Mouse (Mus musculus) kidney, postnatal 25 days (tissue): Measurements from ENCODE around the gene Ttc28.

ENCODE experiments used
- DNase-seq, 2 experiments: peaks; one replicate each; pipeline ENCODE4 v3.0.0; 2021; ENCODE audit warnings: mixed read lengths in 2 of 2

Ttc28 gene

DNA sequence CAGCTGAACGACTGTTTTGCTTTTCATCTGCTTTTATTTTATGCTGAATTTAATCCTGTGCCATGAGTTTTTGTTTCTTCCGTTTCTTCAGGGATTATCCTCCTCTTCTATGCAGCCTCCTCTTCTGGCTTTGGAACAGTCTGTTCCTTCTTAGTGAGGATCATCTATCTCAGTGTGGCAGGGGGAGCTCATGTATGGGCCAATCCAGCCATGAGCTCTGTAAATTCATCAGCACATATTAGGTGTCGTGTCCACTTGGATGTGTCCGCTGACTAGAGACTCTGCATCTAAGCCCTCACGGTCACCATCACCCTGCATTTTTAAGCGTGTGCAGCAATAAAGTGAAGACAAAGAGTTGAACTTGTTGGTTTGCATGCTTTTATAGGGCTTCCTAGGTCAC, 128.8 kb downstream of the Ttc28 start:
- no peak for DNase-seq

DNA sequence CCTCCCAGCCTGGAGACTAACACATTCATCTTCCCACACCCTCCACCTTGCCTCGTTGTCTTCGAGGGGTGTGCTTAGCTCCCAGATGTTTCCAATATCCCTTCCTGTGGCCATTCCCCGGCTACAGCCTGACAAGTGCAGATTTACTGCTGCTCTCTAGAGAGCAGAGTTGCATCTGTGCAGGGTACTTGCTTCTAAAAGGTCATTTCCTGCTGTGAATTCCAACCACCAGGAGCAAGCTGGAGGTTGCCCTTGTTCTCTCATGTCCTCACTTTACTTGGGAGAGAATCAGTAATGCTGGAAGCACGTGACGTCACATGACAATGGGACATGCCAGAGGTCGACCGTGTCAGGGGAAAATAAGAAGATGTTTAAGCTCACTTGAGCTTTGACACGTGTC, 131.7 kb downstream of the Ttc28 start:
- DNase-seq = peak; percentile 69 to 74

- DNase-seq = no peak
These were observed 132.5 kb downstream of the Ttc28 start for GRCm38 (mm10) chr5:111012064-111012463.

DNA sequence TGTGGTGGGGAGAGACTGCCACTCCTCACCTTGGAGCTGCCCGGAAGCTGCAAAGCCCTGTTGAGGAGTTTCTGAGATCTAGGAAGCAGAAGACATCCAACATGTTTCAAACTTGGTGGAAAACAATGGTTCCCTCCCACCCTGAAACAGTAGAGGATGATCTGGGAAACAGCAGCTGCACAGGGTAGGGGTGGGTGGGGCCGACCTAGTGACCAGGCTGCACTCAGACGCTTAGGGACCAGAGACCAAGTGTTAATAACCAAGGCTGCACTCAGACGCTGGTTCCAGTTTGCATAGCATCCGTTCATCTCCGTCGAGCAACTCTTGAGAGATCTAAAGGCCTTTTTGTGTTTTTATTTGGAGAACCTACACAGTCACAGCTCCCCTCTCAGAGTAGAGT, 133.0 kb downstream of the Ttc28 start:
- no peak for DNase-seq

DNA sequence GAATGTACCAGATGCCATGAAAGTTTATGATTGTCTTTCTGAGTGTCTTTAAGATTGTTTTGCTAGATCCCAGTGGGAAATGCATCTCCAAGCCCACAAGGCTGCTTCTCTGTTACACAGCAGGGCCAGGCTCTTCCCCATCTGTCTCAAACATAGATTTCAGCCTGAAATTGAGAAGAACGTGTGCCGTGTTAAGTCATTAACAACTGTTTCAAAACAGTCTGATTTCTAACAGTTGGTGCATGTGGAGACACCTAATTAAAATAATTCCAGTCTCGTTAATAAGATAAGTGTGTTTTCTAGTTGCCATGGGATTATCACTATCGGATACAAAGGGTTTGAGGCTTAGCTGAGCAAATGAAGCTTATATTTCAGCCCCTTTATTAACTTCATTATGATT, 135.4 kb downstream of the Ttc28 start:
- DNase-seq = no peak

DNA sequence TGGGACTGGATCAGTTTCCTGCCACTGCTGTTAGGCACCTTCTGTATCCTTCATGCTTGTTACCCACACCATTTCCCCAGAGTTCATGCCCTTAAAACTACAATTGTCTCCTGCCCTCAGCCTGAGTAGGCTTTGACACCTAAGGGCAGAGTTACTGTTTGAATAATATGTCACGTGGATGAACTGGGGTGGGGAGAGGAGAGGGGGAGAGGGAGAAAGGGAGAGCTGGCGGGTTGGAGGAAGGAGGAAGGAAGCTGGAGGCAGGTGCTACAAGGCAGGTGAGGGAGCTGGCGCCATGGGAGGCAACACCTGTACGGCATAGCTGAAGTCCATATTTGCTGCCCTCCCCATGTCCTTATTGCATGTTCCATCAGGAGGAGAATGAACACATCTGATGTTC, 137.7 kb downstream of the Ttc28 start:
- no peak for DNase-seq

GRCm38 (mm10) chr5:111022339-111022738, 142.7 kb downstream of the Ttc28 start:
- DNase-seq = no peak

GRCm38 (mm10) chr5:111022940-111023339, 143.3 kb downstream of the Ttc28 start:
- no peak for DNase-seq

DNA sequence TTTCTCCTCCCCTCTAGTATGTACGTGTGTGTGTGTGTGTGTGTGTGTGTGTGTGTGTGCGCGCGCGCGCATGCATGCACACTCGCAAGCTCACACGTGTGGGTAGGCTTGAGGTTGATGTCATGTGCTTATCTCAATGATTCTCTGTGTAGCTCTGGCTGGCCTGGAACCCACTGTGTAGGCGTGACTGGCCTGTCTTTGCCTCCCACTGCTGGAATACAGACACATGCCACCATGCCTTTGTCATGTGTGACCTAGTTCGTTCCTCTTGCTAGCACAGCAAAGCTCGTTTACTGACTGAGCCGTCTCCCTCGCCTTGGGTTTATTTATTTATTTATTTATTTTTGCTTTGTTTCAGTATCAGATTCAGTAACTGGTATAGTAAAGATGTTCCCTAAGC, 145.0 kb downstream of the Ttc28 start:
- DNase-seq = no peak

GRCm38 (mm10) chr5:111025476-111025875, 145.9 kb downstream of the Ttc28 start:
- DNase-seq = no peak

DNA sequence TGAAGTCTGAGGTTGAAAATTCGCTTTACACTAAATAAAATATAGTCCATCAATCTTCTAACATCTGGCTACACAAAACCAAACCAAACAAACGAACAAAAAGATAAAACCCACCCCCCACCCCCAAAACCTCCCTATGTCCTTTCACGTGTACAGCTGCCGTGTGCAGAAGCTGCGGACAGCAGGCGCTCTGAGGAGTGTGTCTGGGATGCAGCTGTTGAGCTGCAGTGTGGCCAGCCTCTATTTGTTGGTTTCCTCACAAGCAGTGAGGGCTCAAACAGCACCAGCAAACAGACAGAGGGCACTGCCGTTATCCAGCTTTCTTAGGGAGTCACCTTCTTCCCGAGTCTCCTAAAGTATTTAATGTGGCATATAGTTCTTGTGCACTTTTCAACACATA, 146.6 kb downstream of the Ttc28 start:
- no peak for DNase-seq

- no peak for DNase-seq
These were observed 148.7 kb downstream of the Ttc28 start for GRCm38 (mm10) chr5:111028340-111028739.

GRCm38 (mm10) chr5:111028952-111029351, 149.3 kb downstream of the Ttc28 start:
- DNase-seq = no peak

DNA sequence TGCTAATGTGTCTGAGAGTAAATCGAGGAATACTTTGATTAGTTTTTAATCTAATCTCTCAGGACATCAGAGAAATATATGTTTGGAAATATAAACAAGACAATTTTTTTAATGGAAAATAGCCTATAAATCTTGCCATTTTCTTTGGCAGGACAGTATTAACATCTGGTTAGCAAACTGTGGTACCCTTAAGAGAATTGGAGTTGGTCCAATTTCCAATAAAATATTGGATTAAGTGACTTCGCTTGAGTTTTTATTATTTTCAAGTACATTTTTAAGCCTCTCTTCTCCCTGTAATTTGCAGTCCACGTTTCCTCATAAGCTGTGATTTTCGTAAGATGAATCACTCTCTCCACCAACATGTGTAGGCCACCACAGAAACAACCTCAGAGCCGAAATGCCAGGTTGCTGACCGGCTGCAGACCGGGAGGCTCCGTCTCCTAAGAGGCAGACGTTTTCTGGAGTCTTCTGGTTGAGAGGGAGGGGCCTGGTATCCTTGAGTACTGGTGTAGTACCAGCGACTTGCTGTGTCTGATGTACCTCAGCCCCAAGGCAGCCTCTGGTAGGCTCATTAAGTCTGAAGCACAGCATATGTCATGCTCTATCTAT, 153.2 kb downstream of the Ttc28 start:
- no peak for DNase-seq

DNA sequence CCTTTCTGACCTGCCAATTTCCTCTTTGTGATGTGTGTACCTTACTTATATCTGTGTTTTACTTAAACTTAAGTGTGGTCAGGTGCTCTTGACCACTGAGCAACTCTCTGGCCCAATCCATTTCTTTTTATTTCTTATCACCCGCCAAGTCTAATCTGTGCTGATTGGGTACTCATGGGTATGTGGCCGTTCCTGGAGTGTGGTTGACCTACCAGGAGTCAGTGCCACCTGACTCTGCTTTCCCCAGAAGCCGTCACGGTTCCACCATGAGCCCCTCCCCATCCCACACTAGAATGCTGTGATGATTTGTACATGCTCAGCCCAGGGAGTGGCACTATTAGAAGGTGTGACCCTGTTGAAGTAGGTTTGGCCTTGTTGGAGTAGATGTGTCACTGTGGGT, 153.9 kb downstream of the Ttc28 start:
- no peak for DNase-seq

DNA sequence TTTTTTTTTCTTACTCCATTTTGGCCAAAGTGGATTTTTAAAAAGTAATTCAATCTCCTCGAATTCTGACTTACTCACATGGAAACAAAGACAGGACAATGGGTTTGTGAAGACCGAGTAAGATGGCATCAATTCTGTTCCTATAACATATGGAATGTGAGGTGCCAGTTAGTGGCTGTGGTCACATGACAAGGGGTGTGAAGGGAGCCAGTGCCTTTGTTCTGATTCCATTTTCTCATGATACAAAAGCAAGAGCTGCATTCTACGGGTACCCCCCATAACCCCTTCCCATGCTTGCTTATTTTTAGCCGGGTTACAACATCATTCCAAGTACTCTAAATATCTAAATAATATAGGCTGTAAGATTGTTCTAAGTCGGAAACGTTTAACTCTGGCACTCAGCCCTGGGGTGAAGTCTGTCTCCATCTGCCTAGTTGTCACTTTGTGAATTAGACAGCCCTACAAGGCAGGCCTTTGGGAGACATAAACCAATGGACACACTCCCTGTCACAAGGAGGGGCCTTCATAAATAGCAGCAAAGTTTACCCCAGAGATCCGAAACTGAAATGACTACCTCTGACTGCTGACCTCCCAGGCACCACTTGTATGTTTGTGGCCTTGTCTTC, 157.6 kb downstream of the Ttc28 start:
- no peak for DNase-seq

GRCm38 (mm10) chr5:111039771-111040170, 160.2 kb downstream of the Ttc28 start:
- DNase-seq = no peak

DNA sequence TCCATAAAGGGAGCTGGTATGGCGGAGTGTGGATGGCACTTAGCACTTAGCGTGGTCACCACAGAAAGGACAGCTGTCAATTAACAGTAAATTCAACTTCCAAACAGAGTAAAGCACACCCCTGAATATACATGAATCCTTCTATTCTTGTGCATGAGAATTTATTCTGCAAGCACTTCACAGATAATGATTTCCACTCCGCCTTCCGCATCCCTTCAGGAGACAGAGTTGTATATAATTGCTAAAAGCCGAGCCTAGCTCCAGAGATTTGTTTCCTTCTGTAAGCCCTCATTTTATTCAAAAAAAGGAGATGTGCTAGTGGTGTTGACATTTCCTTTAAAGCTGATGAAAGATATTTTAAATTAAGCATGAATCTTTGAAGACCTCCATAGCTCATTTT, 162.3 kb downstream of the Ttc28 start:
- no peak for DNase-seq

DNA sequence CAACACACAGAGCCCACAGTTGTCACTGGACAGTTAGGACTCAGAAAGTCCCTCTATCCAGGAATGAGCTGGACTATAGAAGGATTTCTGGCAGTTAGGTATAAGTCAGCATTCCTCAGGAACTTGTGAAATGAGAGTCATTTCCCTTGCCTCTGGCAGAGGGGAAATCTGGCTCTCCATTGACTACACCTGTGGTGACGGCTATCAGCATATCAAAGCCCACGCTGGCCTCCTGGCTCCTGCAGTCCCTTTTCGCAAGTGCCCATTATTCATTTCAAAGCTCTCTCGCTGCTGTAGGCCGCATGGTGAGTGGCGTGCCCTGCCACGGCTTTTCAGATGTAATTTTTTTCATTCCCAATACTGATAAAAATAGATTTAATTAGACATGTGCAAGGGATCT, 164.6 kb downstream of the Ttc28 start:
- DNase-seq = no peak

GRCm38 (mm10) chr5:111046359-111046758, 166.8 kb downstream of the Ttc28 start:
- DNase-seq = no peak

DNA sequence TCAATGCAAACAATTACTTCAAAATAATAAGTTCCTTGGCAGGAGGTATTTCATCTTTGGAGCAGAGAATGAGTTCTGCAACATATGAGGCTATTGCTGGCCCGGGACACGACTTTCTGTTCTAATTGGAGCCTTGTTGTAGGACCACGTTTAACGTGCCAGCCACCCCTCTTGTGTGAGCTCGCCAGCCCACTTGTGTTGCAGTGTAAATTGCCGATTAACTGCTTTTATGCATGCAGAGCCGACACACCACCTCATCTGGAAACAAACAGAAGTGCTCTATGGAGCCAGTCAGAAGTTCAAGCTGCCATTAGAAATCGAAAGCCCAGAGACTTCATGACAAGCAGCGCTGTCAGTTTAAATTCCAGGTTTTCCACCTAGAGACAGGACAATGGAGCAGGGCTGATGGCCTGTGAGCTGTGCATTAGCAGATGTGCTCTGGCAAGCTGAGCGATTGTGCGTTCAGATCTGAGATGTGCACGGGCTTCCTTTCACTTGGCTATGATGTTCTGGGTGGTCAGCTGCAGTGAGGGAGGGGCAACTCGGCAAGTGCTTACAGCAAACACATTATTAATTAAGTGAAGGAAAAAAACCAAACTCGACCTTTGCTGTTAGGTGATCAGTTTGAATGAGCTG, 167.4 kb downstream of the Ttc28 start:
- no peak for DNase-seq

DNA sequence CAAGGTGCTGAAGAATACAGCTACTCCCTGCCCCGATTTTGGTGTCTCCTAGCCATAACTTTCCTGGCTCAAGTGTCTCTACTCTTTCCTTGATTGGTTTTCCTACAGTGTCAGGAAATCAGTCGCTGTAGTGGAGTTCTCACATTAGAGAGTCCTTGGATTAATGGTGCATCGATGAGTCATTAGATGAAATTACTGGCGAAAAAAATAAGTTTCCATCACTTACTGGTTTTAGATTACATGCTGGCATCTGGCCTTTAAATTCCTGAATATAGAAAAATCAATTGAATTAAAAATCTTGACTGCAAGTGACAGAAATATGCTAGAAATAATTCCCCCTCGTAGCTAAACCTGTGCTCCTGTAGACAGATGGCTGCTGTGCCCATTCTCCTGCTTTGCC, 168.4 kb downstream of the Ttc28 start:
- no peak for DNase-seq

DNA sequence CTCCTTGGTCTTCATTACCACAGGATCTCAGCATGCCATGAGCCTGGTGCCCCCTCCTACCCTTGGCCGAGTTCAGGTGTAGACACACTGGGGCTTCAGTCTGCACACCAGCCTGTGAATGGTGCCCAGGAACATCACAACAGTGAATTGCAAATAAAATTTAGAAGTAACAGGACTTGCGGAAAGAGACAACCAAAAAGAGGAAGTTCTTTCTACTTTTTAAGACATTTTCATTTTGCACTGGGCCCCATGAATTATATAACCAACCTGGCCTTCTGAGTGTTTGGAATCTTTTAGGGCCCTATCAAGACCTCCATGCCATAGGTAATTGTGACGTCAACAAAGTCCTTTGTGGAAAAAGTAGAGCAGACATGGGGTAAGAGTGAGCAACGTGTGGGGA, 170.0 kb downstream of the Ttc28 start:
- no peak for DNase-seq

DNA sequence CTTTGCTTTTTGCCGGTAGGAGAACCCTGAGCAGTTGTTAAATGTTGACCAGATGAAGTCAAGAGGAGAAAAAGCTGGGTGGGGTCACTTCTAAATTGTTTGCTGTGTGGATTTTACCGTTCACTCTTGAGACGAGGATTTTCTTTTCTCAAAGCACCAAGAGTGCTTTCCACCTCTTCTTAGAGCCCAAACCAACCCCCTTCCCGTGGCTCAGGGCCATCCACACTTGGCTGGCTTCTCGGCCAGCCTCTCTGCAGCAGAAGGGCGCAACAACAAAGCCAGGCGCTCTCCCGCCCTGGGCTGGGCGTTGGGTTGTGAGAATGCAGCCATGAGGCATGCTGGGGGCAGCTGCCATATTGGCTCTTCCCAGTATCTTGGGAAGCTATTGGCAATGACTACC, 170.5 kb downstream of the Ttc28 start:
- DNase-seq = no peak

- DNase-seq = no peak
These were observed 174.8 kb downstream of the Ttc28 start for GRCm38 (mm10) chr5:111054380-111054779.
